In genomic region chr16:22545016-22545561, GRCm38 (mm10) we compare ENCODE assay signal across 9 mouse cellular contexts.
DNase-seq lines count a peak whose midpoint lies in the region; ATAC-seq and TF ChIP-seq lines count a peak whose summit lies in the region.
"Had no signal": no experiment of that assay in that cellular context is flagged by ENCODE, and none has a peak within 500 bp of the region (broad histone marks: within the 10 kb centered on the region; RNA-seq: fewer than 3 reads in every experiment).

No protein-coding gene starts in this region.

- peak overlapping the region; percentile 80 for H3K27ac ChIP-seq in forebrain, postnatal 0 days (ENCODE audit: low read depth, low read length)
- H3K27ac ChIP-seq in hindbrain, postnatal 0 days = peak overlapping the region; percentile 68
- H3K27ac ChIP-seq in midbrain, embryonic 14.5 days (replicated peaks; ENCODE audit: low read depth, low read length) = peak overlapping the region; percentile 54
- H3K27ac ChIP-seq: neural tube, embryonic 12.5 days had no signal

- no peak overlapping the region for H3K4me3 ChIP-seq in forebrain, postnatal 0 days (ENCODE audit: low read depth, low read length)
- no peak overlapping the region for H3K4me3 ChIP-seq in hindbrain, postnatal 0 days (ENCODE audit: low read length)
- no peak overlapping the region for H3K4me3 ChIP-seq in midbrain, embryonic 14.5 days (replicated peaks; ENCODE audit: low read depth, low read length)
- H3K4me3 ChIP-seq: neural tube, embryonic 12.5 days had no signal

- no peaks in the 10 kb centered on the region; the same call in 1 of the 2 replicates for H3K27me3 ChIP-seq in forebrain, postnatal 0 days (ENCODE audit: insufficient read depth, low read length)
- no peaks in the 10 kb centered on the region for H3K27me3 ChIP-seq in hindbrain, postnatal 0 days (ENCODE audit: insufficient read depth, low read length)
- H3K27me3 ChIP-seq in midbrain, embryonic 14.5 days (ENCODE audit: control insufficient read depth, insufficient read depth, low read length) = no peaks in the 10 kb centered on the region
- H3K27me3 ChIP-seq: neural tube, embryonic 12.5 days had no signal

- 8% methylated on average over 3 of the region's 3 CpGs for WGBS in forebrain, postnatal 0 days
- 20% methylated on average over 3 of the region's 3 CpGs for WGBS in hindbrain, postnatal 0 days
- 31% methylated on average over 3 of the region's 3 CpGs for WGBS in midbrain, embryonic 14.5 days

- no peaks in the 10 kb centered on the region for H3K36me3 ChIP-seq in forebrain, postnatal 0 days (ENCODE audit: insufficient read depth)
- H3K36me3 ChIP-seq in hindbrain, postnatal 0 days (ENCODE audit: insufficient read depth, low read length) = no peaks in the 10 kb centered on the region
- no peaks in the 10 kb centered on the region for H3K36me3 ChIP-seq in midbrain, embryonic 14.5 days (ENCODE audit: control insufficient read depth, insufficient read depth, low read length)
- H3K36me3 ChIP-seq: neural tube, embryonic 12.5 days had no signal

- no peak overlapping the region for H3K4me2 ChIP-seq in forebrain, postnatal 0 days (ENCODE audit: low read depth)
- no peak overlapping the region for H3K4me2 ChIP-seq in hindbrain, postnatal 0 days (ENCODE audit: low read depth, low read length)
- H3K4me2 ChIP-seq in midbrain, embryonic 14.5 days (ENCODE audit: low read length) = no peak overlapping the region
- H3K4me2 ChIP-seq: neural tube, embryonic 12.5 days had no signal

- ATAC-seq in forebrain, postnatal 0 days = peak; percentile 64; the same call in 1 of the 2 replicates
- ATAC-seq in hindbrain, postnatal 0 days = peak; percentile 55
- ATAC-seq in midbrain, embryonic 14.5 days (ENCODE audit: low FRiP score, low TSS enrichment) = 0 out of 2 replicates have a peak, but pooled peaks have one; percentile 51

- no peaks in the 10 kb centered on the region for H3K9me3 ChIP-seq in forebrain, postnatal 0 days (ENCODE audit: low read length)
- no peaks in the 10 kb centered on the region for H3K9me3 ChIP-seq in hindbrain, postnatal 0 days (ENCODE audit: low read length)
- H3K9me3 ChIP-seq in midbrain, embryonic 14.5 days (ENCODE audit: control insufficient read depth, low read length) = no peaks in the 10 kb centered on the region
- H3K9me3 ChIP-seq: neural tube, embryonic 12.5 days had no signal

- peak; percentile 8 for DNase-seq in kidney, postnatal 14 days
- DNase-seq in kidney, adult 11 months = no peak
- peak; percentile 56 for DNase-seq in WW6 (ENCODE audit: low read depth, low spot score)
- peak; percentile 83 for DNase-seq in forebrain, postnatal 0 days
- peak; percentile 78 for DNase-seq in hindbrain, postnatal 0 days (ENCODE audit: low spot score)
- DNase-seq in midbrain, embryonic 14.5 days = peak; percentile 84
- DNase-seq in testis, postnatal 14 days (ENCODE audit: low spot score) = peak; percentile 29
- no peak for DNase-seq in urinary bladder, postnatal 14 days (ENCODE audit: low spot score)

- no peak for TF ChIP-seq CTCF in forebrain, postnatal 0 days (IDR thresholded peaks at IDR 0.05; ENCODE audit: low read depth)
- no peak for TF ChIP-seq CTCF in hindbrain, postnatal 0 days (IDR thresholded peaks at IDR 0.05; ENCODE audit: low read depth)

- H3K9ac ChIP-seq in forebrain, postnatal 0 days = no peak overlapping the region
- no peak overlapping the region for H3K9ac ChIP-seq in hindbrain, postnatal 0 days (replicated peaks; ENCODE audit: low read length)
- no peak overlapping the region; the same call in 1 of the 2 replicates for H3K9ac ChIP-seq in midbrain, embryonic 14.5 days (replicated peaks; ENCODE audit: low read length)
- H3K9ac ChIP-seq: neural tube, embryonic 12.5 days had no signal

- H3K4me1 ChIP-seq in forebrain, postnatal 0 days (ENCODE audit: insufficient read depth) = peaks cover 24% of the 10 kb centered on the region
- H3K4me1 ChIP-seq in hindbrain, postnatal 0 days (ENCODE audit: insufficient read depth, low read length) = peaks cover 6% of the 10 kb centered on the region; the same call in 1 of the 2 replicates
- H3K4me1 ChIP-seq in midbrain, embryonic 14.5 days (ENCODE audit: control insufficient read depth, insufficient read depth, low read length) = peaks cover 16% of the 10 kb centered on the region
- H3K4me1 ChIP-seq: neural tube, embryonic 12.5 days had no signal

Comparison
In these comparisons a context has a peak if more than half of its experiments do, and no peak if none do; other contexts are left out.
1. DNase-seq: peak in kidney, postnatal 14 days (single experiment), WW6 (single experiment), forebrain, postnatal 0 days (single experiment), hindbrain, postnatal 0 days (single experiment), midbrain, embryonic 14.5 days (single experiment) and testis, postnatal 14 days (single experiment); none in kidney, adult 11 months (single experiment) and urinary bladder, postnatal 14 days (single experiment).
2. Peak in every context shown above with its lines, with median percentiles within 50 percentile points of each other: ATAC-seq and H3K27ac ChIP-seq.